Mouse (Mus musculus): Measurements from ENCODE around the gene Git2.

Git2 gene

GRCm38 (mm10) chr5:114775056-114775979 lies at the start of gene Git2:
Gene Git2, minus strand, starts transcription at chr5:114775517.
- no peak for DNase-seq (ENCODE audit: low spot score)

DNA sequence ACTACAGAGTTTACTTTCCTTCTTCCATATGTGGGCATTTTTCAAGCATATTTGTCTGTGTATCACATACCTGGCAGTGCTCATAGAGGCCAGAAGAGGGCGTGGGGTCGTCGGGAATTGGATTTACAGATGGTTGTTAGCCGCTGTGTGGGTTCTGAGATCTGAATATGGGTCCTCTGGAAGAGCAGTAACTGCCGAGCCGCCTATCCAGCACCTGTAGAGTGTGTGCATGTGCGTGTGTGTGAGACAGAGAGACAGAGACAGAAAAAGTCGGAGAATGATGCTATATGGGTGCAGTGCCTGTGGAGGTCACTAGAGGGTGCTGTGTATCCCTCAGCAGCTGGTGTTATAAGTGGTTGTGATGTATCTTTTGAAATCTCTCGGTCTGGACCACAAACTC lies 48.9 kb upstream of the Git2 start:
- no peak for DNase-seq (ENCODE audit: low spot score)

- DNase-seq (ENCODE audit: low spot score) = peak; percentile 67
Measured at GRCm38 (mm10) chr5:114822796-114823688, 47.7 kb upstream of the Git2 start, which contains the start of gene 1500011B03Rik. Gene 1500011B03Rik, minus strand, starts transcription at chr5:114823468.

GRCm38 (mm10) chr5:114818124-114818523 lies 42.8 kb upstream of the Git2 start:
- DNase-seq (ENCODE audit: low spot score) = no peak

DNA sequence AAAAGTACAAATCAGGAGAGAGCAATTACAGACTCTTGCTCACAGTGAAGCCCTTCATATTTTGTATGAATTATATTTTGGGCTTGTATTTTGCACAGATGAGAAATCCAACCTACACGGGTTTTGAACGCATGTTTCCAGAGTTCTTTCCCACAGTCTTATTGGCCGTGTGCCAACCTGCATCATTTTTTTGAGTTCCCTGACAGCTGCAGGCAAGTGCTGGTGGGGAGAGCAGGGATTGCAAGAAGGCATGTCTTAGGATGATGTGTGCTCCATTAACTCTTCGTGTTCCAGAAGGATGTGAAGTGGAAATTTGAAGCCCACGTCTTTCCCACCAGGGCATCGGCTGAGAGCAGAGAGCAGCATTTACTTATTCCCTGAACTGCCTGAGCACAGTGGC lies 41.3 kb upstream of the Git2 start:
- DNase-seq (ENCODE audit: low spot score) = no peak

- DNase-seq (ENCODE audit: low spot score) = peak; percentile 80
Measured at GRCm38 (mm10) chr5:114813525-114814181, 38.3 kb upstream of the Git2 start.

- no peak for DNase-seq (ENCODE audit: low spot score)
Measured at GRCm38 (mm10) chr5:114809826-114810225, 34.5 kb upstream of the Git2 start.

- DNase-seq (ENCODE audit: low spot score) = no peak
Measured at GRCm38 (mm10) chr5:114809181-114809756, 34.0 kb upstream of the Git2 start.

GRCm38 (mm10) chr5:114808385-114808784 lies 33.1 kb upstream of the Git2 start:
- DNase-seq (ENCODE audit: low spot score) = no peak

- no peak for DNase-seq (ENCODE audit: low spot score)
Measured at GRCm38 (mm10) chr5:114807893-114808292, 32.6 kb upstream of the Git2 start.

- DNase-seq (ENCODE audit: low spot score) = no peak
Measured at GRCm38 (mm10) chr5:114807468-114807867, 32.2 kb upstream of the Git2 start.

- no peak for DNase-seq (ENCODE audit: low spot score)
Measured at GRCm38 (mm10) chr5:114807063-114807462, 31.7 kb upstream of the Git2 start.

DNA sequence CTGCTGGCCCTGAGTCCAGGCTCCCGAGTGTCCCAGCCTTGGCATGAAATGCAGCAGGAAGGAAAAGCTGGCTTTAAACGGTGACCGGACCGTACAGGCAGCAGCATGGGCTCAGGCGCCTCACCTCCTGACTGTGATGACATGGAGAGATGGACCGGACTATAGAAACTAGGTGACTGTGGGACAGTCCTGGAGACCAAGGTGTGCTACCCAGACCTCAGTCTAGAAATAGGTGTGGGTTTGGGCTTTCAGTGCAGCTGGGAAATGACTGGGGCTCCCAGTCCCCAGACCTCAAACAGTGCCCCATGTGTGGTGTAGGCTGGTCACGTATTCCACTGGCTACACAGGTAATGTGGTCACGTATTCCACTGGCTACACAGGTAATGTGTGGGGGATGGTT lies 31.3 kb upstream of the Git2 start:
- no peak for DNase-seq (ENCODE audit: low spot score)

DNA sequence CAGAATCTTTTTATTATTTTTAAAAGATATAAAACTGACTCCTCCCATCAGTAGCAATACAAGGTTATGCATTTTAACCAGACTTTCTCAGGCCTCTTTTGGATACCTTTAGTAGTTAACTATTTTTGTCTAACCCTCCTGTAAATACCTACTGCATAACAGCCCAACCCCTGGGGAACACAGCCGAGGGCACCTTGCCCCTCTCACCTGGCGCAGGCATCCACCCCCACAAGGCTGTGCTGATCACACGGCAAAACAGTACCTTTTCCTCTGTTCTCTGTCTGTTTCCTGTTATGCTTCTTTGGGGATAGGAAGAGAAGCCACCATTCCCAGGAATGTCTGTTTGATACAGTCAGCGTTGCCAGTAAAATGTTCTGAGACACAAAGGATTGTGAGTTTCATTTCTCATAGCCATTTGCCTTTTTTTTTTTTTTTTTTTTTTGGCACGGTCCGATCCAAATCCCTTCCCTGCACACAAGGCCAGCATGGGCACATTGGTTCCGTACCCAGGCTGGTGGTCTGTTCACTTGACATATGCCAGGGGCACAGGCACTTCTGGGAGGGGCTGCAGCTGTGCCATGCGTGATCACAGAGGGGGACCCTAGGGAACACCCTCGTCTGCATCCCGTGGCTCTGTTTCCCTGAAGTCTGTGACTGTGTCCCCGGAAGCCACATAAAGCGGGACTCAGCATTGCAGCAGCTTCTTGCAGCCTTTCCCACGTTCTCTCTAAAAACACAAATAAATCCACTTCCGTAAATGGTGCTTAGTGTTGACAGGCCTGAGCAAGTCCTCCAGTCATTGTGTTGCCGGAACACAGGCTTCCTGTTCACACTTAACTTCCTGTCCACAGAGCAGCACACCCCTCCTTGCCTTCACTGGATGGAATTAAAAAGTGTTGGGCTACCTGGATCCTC lies 30.4 kb upstream of the Git2 start:
- DNase-seq (ENCODE audit: low spot score) = no peak

GRCm38 (mm10) chr5:114804958-114805357 lies 29.6 kb upstream of the Git2 start:
- no peak for DNase-seq (ENCODE audit: low spot score)

DNA sequence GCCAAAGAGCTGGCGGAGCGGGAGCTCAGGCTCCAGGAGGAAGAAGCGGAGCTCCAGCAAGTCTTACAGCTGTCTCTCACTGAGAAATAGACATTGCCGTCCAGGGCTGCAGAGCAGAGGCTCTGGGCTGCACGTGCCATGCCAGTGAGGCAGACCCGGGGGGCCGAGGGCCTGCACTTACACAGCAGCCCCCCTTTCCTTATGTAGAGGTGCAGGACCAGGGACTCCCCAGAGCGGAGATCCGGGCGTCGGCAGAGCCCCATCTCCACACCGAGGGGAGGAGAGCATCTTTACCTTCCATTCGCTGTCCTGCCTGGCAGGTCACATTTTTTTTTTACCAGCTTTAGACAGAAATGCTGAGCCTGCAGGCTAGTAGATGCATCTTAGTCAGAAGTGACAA lies 29.0 kb upstream of the Git2 start:
- DNase-seq (ENCODE audit: low spot score) = no peak

- DNase-seq (ENCODE audit: low spot score) = no peak
Measured at GRCm38 (mm10) chr5:114803231-114803630, 27.9 kb upstream of the Git2 start.

DNA sequence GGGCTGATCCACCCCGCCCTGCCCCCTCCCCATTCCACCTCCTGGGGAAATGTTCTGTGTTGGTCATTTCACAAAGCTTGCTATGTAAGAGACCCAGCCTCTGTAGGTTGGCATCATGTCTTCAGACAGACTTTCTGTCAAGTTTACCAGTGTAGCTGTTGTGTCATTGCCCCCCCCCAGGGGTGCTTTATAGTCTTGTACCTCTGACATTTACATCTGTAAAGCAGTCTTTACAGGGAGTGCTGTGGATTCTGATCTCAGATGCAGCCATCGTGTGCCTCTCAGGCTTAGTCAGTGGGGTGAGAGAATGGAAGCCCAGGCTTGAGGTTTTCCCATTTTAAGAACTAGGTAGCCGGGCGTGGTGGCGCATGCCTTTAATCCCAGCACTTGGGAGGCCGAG lies 26.5 kb upstream of the Git2 start:
- DNase-seq (ENCODE audit: low spot score) = no peak

- no peak for DNase-seq (ENCODE audit: low spot score)
Measured at GRCm38 (mm10) chr5:114801049-114801448, 25.7 kb upstream of the Git2 start.

- DNase-seq (ENCODE audit: low spot score) = no peak
Measured at GRCm38 (mm10) chr5:114799848-114800247, 24.5 kb upstream of the Git2 start.

- DNase-seq (ENCODE audit: low spot score) = no peak
Measured at GRCm38 (mm10) chr5:114797253-114797652, 21.9 kb upstream of the Git2 start.

All from urinary bladder, postnatal 25 days (tissue).